Mouse (Mus musculus): ENCODE measurements at regions not wholly inside any gene's neighbourhood (a gene's known extent, or its start where the extent isn't known, plus 50 kb on each side); places are given as distances from the start of the nearest gene placed in this dataset.

DNA sequence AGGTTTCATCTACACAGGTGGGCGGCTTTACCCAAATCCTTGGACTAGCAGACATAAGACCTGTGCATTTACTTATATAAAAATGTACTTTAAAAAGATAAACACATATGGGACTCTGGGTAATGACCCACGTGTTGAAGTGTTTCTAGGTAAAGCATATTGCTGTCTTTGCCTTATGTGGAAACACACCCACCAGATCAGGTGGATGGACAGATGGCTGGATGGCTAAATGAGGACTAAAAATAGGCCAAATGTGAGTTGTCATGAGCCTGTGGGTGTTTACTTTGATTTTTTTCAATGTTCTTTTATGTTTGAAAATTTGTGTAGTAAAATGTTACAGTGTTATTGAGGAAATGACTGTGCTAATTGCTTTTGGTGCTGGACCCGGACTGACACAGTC, 99.2 kb upstream of the Aldh1b1 start:
- no peak overlapping the region for H3K4me2 ChIP-seq
- no peak overlapping the region for H3K4me3 ChIP-seq
- no peaks in the 10 kb centered on the region for H3K36me3 ChIP-seq
- H3K27ac ChIP-seq (replicated peaks): no peak overlapping the region
- peaks cover 3% of the 10 kb centered on the region; the same call in 1 of the 2 replicates for H3K27me3 ChIP-seq
- 75% methylated on average over 3 of the region's 3 CpGs for WGBS
- H3K9ac ChIP-seq: no peak overlapping the region
- ATAC-seq (ENCODE audit: low read depth): no peak
- no peaks in the 10 kb centered on the region for H3K4me1 ChIP-seq (replicated peaks)
- H3K9me3 ChIP-seq: no peaks in the 10 kb centered on the region

DNA sequence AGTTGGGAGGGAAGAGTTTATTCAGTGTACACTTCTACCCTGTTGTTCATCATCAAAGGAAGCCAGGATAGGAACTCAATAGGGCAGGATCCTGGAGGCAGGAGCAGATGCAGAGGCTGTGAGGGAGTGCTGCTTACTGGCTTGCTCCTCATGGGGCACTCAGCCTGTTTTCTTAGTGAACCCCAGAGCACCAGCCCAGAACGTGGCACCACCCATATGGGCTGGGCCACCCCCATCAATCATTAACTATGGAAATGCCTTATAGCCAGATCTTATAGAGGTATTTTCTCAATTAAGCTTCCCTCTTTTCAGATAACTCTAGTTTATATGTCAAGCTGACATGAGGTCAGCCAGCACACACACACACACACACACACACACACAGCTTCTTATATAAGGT, 103.6 kb upstream of the Aldh1b1 start:
- Histone ChIP-seq H3K36me3 (no peaks in the 10 kb centered on the region), H3K9me3 (no peaks in the 10 kb centered on the region), H3K4me1 (replicated peaks) (peaks cover 4% of the 10 kb centered on the region), H3K27ac (replicated peaks) (no peak overlapping the region), H3K4me2 (no peak overlapping the region), H3K4me3 (no peak overlapping the region), H3K9ac (no peak overlapping the region), H3K27me3 (peaks cover 3% of the 10 kb centered on the region; the same call in 1 of the 2 replicates)
- 47% methylated on average over 1 of the region's 1 CpGs for WGBS
- no peak for ATAC-seq (ENCODE audit: low read depth)

DNA sequence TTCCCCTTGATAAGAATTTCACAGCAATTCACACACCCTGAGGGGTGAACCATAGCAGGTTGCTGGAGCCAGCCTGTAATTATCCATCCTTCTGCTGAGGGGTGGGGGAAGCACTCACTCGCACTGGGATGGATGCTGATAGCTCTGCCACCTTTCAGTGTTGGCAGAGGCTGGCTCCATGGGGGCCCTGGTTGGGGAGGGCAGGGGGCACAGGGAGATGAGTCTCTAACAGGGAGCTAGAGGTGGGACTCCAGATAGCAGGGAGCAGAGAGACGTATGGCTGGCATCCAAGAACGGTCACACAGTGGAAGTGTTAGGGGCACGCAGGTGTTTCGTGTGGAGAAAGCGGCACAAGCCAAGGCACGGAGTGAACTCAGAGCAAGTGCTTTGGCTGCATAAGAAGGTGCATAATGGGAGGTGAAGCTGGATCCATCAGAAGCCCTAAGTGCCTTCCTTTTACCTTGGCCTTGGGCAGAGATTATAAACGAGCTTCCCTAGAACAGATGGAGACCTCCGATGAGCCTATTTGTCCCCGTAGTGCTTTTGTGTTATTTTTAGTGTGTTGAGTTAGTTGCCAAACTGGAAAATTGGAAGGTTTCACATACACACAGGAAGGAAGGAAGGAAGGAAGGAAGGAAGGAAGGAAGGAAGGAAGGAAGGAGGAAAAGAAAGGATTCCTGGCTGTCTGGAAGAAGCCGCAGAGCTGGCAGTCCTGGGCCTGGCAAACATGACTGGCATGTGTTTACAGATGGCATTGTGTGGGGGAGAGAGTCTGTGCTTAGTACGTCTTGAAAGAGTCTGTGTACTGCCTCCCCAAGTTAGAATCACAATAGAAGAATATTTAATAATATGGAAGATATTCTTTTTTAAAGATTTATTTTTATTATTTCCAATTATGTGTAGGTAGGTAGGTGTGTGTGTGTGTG, 108.6 kb upstream of the Aldh1b1 start:
- H3K4me2 ChIP-seq: no peak overlapping the region
- ATAC-seq (ENCODE audit: low read depth): peak; percentile 57
- H3K36me3 ChIP-seq: no peaks in the 10 kb centered on the region
- no peaks in the 10 kb centered on the region for H3K9me3 ChIP-seq
- H3K27ac ChIP-seq (replicated peaks): peak overlapping the region; percentile 33
- no peaks in the 10 kb centered on the region for H3K27me3 ChIP-seq
- H3K4me3 ChIP-seq: no peak overlapping the region
- 60% methylated on average over 12 of the region's 12 CpGs for WGBS
- peak overlapping the region; percentile 43; the same call in 1 of the 2 replicates for H3K9ac ChIP-seq
- peaks cover 34% of the 10 kb centered on the region for H3K4me1 ChIP-seq (replicated peaks)

DNA sequence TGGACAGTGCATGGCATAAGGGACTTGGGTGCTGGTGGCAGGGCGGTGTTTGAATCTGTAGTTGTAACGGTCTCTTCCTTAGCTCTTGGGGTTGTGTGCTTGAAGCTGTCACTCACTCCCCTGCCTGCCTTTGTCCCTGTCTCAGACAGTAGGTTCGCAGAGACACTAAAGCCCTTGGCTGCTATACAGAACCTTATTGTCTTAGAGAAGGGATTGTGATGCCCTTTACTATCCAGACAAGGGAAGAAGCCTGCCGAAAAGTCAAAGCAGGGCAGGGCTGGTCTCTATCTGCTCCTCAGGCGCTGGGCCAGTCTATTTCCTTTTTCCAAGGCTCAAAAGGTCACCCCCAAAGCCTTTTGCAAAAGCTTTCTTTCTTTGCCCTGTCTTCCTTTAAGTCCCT, 109.2 kb upstream of the Aldh1b1 start:
- ATAC-seq (ENCODE audit: low read depth): no peak
- Histone ChIP-seq H3K27me3 (no peaks in the 10 kb centered on the region), H3K4me3 (no peak overlapping the region), H3K9me3 (no peaks in the 10 kb centered on the region), H3K27ac (replicated peaks) (peak overlapping the region; percentile 33; the same call in 1 of the 2 replicates), H3K36me3 (no peaks in the 10 kb centered on the region), H3K4me2 (no peak overlapping the region), H3K4me1 (replicated peaks) (peaks cover 34% of the 10 kb centered on the region), H3K9ac (peak overlapping the region; percentile 43; the same call in 1 of the 2 replicates)
- 26% methylated on average over 5 of the region's 5 CpGs for WGBS

DNA sequence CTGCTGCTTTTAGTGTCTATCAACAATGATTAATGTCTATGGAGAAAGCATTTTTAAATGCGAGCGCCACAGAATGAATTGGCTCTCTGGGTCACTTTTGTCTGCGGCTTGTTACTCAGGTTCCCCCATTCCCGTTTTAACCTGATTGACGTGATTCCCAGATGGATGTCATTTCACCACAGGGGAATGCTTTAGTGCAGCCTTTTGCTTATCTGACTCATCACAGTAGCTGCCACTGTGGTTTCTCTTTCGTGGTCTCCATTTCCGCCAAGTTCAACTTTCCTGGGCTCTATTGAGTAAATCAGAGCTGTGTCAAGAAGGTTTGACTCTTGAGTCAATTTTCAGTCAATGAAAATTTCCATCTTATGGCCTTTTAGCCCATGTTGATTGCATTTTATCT, 110.6 kb upstream of the Aldh1b1 start:
- ATAC-seq (ENCODE audit: low read depth): no peak
- no peaks in the 10 kb centered on the region for H3K9me3 ChIP-seq
- H3K27me3 ChIP-seq: no peaks in the 10 kb centered on the region
- no peaks in the 10 kb centered on the region for H3K36me3 ChIP-seq
- H3K4me2 ChIP-seq: no peak overlapping the region
- no peak overlapping the region for H3K4me3 ChIP-seq
- H3K4me1 ChIP-seq (replicated peaks): peaks cover 34% of the 10 kb centered on the region
- WGBS: 43% methylated on average over 7 of the region's 7 CpGs
- no peak overlapping the region for H3K27ac ChIP-seq (replicated peaks)
- H3K9ac ChIP-seq: no peak overlapping the region

DNA sequence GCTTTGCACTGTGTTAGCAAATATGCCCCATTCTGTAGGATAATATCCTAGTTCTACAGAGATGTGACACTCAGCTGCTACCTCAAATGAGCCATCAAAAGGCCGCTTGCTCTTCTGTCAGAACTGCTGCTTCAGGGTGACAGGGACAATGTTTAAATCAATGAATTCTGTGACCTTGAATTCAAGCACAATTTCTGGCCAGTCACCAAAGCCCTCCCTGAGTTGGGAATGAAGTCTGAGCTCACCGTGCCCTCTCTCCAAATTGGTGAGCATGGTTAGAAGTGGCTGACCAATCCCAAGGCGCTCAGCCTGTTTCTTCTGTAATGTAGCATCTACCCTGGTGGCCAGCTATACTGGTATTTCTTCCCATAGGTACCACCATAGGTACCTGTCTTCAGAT, 113.8 kb upstream of the Aldh1b1 start:
- no peak for ATAC-seq (ENCODE audit: low read depth)
- no peaks in the 10 kb centered on the region for H3K36me3 ChIP-seq
- no peak overlapping the region for H3K4me2 ChIP-seq
- no peaks in the 10 kb centered on the region for H3K27me3 ChIP-seq
- peaks cover 28% of the 10 kb centered on the region for H3K4me1 ChIP-seq (replicated peaks)
- no peak overlapping the region for H3K9ac ChIP-seq
- 85% methylated on average over 3 of the region's 3 CpGs for WGBS
- no peaks in the 10 kb centered on the region; the same call in 1 of the 2 replicates for H3K9me3 ChIP-seq
- H3K4me3 ChIP-seq: no peak overlapping the region
- no peak overlapping the region for H3K27ac ChIP-seq (replicated peaks)

DNA sequence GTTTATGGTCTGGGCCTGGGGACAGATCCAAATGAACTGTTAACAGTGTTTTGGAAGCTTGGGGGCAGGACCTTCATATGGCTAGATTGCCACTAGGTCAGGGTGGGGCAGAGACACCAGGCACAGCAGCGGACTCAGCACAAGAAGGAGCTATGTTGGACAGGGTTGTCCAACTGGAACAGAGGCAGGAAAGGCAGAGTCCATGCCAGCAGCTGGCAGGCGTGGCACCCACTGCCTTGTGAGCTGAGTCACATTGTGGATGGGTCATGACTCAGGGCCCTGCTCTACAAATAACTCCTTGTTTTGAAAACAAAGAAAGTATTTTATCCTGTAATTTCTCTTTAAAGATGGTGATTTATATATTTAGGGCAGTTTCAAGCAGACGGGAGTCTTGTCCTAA, 115.6 kb upstream of the Aldh1b1 start:
- 67% methylated on average over 3 of the region's 3 CpGs for WGBS
- no peaks in the 10 kb centered on the region; the same call in 1 of the 2 replicates for H3K9me3 ChIP-seq
- no peaks in the 10 kb centered on the region for H3K36me3 ChIP-seq
- H3K27ac ChIP-seq (replicated peaks): no peak overlapping the region
- H3K27me3 ChIP-seq: no peaks in the 10 kb centered on the region
- H3K4me2 ChIP-seq: no peak overlapping the region
- H3K4me1 ChIP-seq (replicated peaks): peaks cover 12% of the 10 kb centered on the region
- ATAC-seq (ENCODE audit: low read depth): no peak
- no peak overlapping the region for H3K4me3 ChIP-seq
- no peak overlapping the region for H3K9ac ChIP-seq

DNA sequence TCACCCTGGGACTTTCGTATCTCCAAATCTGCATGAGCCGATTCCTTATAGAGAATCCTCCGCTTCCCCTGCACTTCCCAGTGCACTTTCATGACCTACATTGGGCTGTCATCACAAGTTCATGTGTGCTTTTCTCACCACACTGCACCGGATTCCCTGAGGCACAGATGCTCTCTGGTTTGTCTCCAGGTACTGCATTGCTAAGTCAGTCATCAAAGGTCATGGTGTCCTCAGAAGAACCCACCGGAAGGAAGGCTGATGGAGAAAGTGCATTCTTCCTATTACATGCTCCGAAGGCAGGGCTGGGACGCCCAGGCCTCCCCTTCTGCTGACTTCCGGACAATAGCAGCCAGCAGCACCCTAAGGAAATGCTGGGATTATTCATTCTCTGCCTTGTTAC, 116.1 kb upstream of the Aldh1b1 start:
- H3K4me2 ChIP-seq: no peak overlapping the region
- H3K27ac ChIP-seq (replicated peaks): no peak overlapping the region
- H3K4me3 ChIP-seq: no peak overlapping the region
- no peaks in the 10 kb centered on the region for H3K36me3 ChIP-seq
- peaks cover 8% of the 10 kb centered on the region for H3K4me1 ChIP-seq (replicated peaks)
- no peaks in the 10 kb centered on the region for H3K27me3 ChIP-seq
- H3K9ac ChIP-seq: no peak overlapping the region
- WGBS: 91% methylated on average over 8 of the region's 8 CpGs
- H3K9me3 ChIP-seq: no peaks in the 10 kb centered on the region; the same call in 1 of the 2 replicates
- no peak for ATAC-seq (ENCODE audit: low read depth)

DNA sequence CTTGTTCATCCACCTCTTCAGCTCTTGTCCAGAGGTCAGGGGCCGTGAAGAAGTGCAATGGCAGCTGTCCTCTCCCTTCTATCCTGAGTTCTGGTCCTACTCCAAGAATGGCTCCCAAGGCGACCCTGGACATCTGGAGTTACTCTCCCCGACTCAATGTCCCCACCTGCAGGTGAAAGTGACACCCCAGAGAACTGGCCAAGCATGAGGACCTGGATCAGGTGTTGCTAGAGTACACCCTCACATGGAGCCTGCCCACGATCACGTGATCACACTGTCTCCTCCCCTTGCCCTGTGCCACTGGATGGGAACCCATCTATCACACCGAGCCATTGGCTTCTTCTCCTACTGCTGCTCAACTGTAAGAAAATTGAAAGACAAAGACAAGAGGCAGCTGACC, 122.7 kb upstream of the Aldh1b1 start:
- 77% methylated on average over 6 of the region's 6 CpGs for WGBS
- H3K4me3 ChIP-seq: no peak overlapping the region
- H3K36me3 ChIP-seq: no peaks in the 10 kb centered on the region
- no peak overlapping the region for H3K9ac ChIP-seq
- no peaks in the 10 kb centered on the region for H3K27me3 ChIP-seq
- no peak overlapping the region for H3K4me2 ChIP-seq
- no peaks in the 10 kb centered on the region for H3K9me3 ChIP-seq
- peaks cover 23% of the 10 kb centered on the region for H3K4me1 ChIP-seq (replicated peaks)
- ATAC-seq (ENCODE audit: low read depth): no peak
- H3K27ac ChIP-seq (replicated peaks): no peak overlapping the region

DNA sequence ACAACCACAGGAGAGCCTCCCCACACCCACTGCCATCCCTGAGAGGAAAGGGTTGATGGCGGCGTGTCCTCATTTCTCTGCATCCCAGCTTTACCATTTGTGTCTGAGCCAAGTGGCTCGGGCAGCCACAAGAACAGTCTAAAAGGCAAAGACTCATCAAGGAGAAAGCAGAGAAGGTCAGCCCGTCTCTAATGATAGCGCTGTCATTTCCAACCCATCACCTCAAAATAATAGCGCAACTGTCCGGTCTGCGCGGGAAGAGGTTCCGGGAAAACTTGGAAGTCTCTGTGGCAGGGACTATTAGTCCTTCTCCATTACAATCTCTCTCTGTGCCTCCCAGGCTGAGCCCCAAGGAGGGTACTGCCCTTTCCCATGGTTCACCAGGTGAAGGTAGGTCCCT, 124.5 kb upstream of the Aldh1b1 start:
- Histone ChIP-seq H3K27me3 (no peaks in the 10 kb centered on the region), H3K9ac (no peak overlapping the region), H3K4me3 (no peak overlapping the region), H3K4me1 (replicated peaks) (peaks cover 23% of the 10 kb centered on the region), H3K4me2 (no peak overlapping the region), H3K27ac (replicated peaks) (no peak overlapping the region), H3K36me3 (no peaks in the 10 kb centered on the region), H3K9me3 (no peaks in the 10 kb centered on the region)
- ATAC-seq (ENCODE audit: low read depth): no peak
- 87% methylated on average over 10 of the region's 10 CpGs for WGBS

DNA sequence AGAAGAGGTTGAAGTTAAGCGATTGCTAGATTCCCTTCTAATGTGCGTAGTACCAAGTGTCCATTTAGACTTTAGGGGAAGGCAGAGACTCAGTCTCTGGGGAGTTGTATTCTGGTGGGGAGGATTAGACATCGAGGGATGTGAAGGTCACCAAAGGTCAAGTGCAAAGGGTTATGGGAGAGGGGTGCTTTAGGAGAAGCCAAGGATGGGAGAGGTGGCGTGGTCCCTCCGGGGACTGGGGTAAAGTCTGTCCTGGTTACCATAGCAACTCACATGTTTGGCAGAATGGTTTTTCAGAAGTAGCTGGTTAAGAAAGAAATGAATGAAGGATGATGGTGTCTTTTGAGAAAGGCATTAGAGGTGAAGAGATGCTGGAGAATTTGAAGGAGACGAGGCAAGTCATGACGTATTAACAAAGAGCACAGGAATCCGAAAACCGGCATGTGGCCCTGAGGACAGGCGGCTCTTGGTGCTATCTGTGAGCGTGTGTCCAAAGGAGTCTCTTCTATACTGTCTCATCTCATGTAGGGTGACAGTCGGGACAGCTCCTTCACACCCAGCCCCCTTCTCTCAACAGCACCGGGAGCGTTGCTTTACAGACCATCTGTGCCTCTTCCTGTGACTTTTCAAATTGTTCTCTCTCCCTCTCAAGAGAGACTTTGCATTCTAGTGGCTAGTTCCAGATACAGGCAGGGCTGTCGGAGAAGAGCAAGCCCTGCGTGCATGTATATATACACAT, 125.6 kb upstream of the Aldh1b1 start:
- Histone ChIP-seq H3K9me3 (no peaks in the 10 kb centered on the region), H3K27ac (replicated peaks) (no peak overlapping the region), H3K27me3 (no peaks in the 10 kb centered on the region), H3K4me2 (no peak overlapping the region), H3K36me3 (no peaks in the 10 kb centered on the region), H3K4me3 (no peak overlapping the region), H3K9ac (no peak overlapping the region), H3K4me1 (replicated peaks) (peaks cover 23% of the 10 kb centered on the region)
- ATAC-seq (ENCODE audit: low read depth): peak; percentile 50; the same call in 1 of the 2 replicates
- WGBS: 52% methylated on average over 16 of the region's 16 CpGs
